ENCODE assay signal across 23 mouse cellular contexts in the genomic region with DNA sequence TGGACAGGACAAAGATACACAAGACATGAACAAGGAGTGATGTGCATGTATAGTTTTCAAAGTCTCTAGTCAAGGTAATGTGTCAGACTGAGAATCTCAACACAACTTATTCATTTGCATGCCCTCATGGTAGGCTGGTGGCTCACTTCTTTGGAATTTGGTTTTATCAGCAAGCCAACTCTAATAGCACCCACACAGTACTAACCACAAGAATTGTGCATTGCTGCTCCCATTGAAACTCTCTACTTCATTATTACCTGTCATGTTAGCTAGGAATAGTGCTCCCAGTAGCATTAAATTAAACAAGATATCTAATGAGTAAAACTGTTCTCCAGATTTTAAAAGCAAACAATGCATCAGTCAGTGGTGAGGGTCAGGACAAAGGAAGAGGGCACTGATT.
DNase-seq lines count a peak whose midpoint lies in the region; ATAC-seq and TF ChIP-seq lines count a peak whose summit lies in the region.
"Had no signal": no experiment of that assay in that cellular context is flagged by ENCODE, and none has a peak within 500 bp of the region (broad histone marks: within the 10 kb centered on the region; RNA-seq: fewer than 3 reads in every experiment).

No protein-coding gene starts in this region.

- DNase-seq in 3T3-L1 (ENCODE audit: low read depth, low spot score), result peak; percentile 43
- DNase-seq in Muller cell, postnatal 12 days (ENCODE audit: inconsistent ontology term), result peak; percentile 93
- DNase-seq in brain, embryonic 14.5 days (ENCODE audit: low read depth), result peak; percentile 37
- no peak for DNase-seq in limb, embryonic 10.5 days (ENCODE audit: low spot score)
- DNase-seq: adrenal gland, adult 2 months; adrenal gland, postnatal 10 days; adrenal gland, postnatal 25 days; B cell, adult 2 months; cerebellum, adult 18-20 months; cerebellum, adult 8-10 months; cerebellum, adult 9-11 months; cerebellum, postnatal 14 days; cerebellum, postnatal 36 days; embryo, embryonic 11 days; forebrain, postnatal 0 days had no signal

- no peak for TF ChIP-seq POLR2A in brain, embryonic 14.5 days (IDR thresholded peaks at IDR 0.05; ENCODE audit: borderline replicate concordance, extremely low read depth, insufficient read depth, insufficient read length, poor library complexity, severe bottlenecking)

- H3K36me3 ChIP-seq in limb, embryonic 10.5 days, result no peaks in the 10 kb centered on the region
- H3K36me3 ChIP-seq: embryonic facial prominence, embryonic 13.5 days; embryonic facial prominence, embryonic 15.5 days; forebrain, embryonic 15.5 days; G1E had no signal

- no peaks in the 10 kb centered on the region for H3K4me1 ChIP-seq in limb, embryonic 10.5 days
- H3K4me1 ChIP-seq: embryonic facial prominence, embryonic 13.5 days; embryonic facial prominence, embryonic 15.5 days; forebrain, embryonic 13.5 days; forebrain, embryonic 15.5 days had no signal

- H3K9me3 ChIP-seq in limb, embryonic 10.5 days (replicated peaks), result no peaks in the 10 kb centered on the region
- H3K9me3 ChIP-seq: embryonic facial prominence, embryonic 13.5 days; embryonic facial prominence, embryonic 15.5 days; forebrain, embryonic 13.5 days; forebrain, embryonic 15.5 days; G1E had no signal

- H3K27ac ChIP-seq in limb, embryonic 10.5 days, result no peak overlapping the region
- H3K27ac ChIP-seq: embryonic facial prominence, embryonic 13.5 days; embryonic facial prominence, embryonic 15.5 days; forebrain, embryonic 13.5 days; forebrain, embryonic 15.5 days had no signal

- no peak for ATAC-seq in erythroblast, adult 5-6 weeks (replicated peaks; ENCODE audit: low FRiP score, poor library complexity, severe bottlenecking)
- ATAC-seq: CD4-positive, CD25-positive, alpha-beta regulatory T cell, adult 4 months; forebrain, embryonic 13.5 days; forebrain, embryonic 15.5 days had no signal

- H3K4me3 ChIP-seq in limb, embryonic 10.5 days, result no peak overlapping the region
- H3K4me3 ChIP-seq: embryonic facial prominence, embryonic 13.5 days; embryonic facial prominence, embryonic 15.5 days; forebrain, embryonic 13.5 days; forebrain, embryonic 15.5 days had no signal

- no peak for TF ChIP-seq CTCF in brain, embryonic 14.5 days (IDR thresholded peaks at IDR 0.05; ENCODE audit: borderline replicate concordance, extremely low read depth, insufficient read depth, insufficient read length)

- no peaks in the 10 kb centered on the region for H3K27me3 ChIP-seq in limb, embryonic 10.5 days (ENCODE audit: low read depth, poor library complexity, severe bottlenecking)
- H3K27me3 ChIP-seq: CH12.LX; embryonic facial prominence, embryonic 13.5 days; embryonic facial prominence, embryonic 15.5 days; forebrain, embryonic 13.5 days; forebrain, embryonic 15.5 days had no signal
